Mouse (Mus musculus): Measurements from ENCODE around the gene Ankrd55. TPM values are rescaled to one million over a fixed set of nuclear protein-coding genes. Genes with fewer than 3 reads are reported as not detected.
A peak's percentile ranks its signal among the peaks of the same experiment; 100 is the strongest.

Gene Ankrd55
- polyA plus RNA-seq, 1 experiment = 0.08 TPM

- DNase-seq = no peak
- Histone ChIP-seq H3K36me3 (ENCODE audit: control insufficient read depth, insufficient read depth, low read length) (no peaks in the 10 kb centered on the region), H3K27ac (ENCODE audit: insufficient read depth, low read depth, low read length) (no peak overlapping the region), H3K4me1 (ENCODE audit: control insufficient read depth, insufficient read depth, low read length) (peaks cover 3% of the 10 kb centered on the region; the same call in 1 of the 2 replicates), H3K4me3 (ENCODE audit: insufficient read depth, low read depth, low read length) (no peak overlapping the region), H3K27me3 (replicated peaks; ENCODE audit: control insufficient read depth, insufficient read depth, low read length) (no peaks in the 10 kb centered on the region)
- WGBS = 93% methylated on average over 6 of the region's 6 CpGs
- TF ChIP-seq CTCF (conservative IDR thresholded peaks at IDR 0.05; ENCODE audit: insufficient read depth, insufficient read length, low read depth, low read length) (no peak), POLR2A (IDR thresholded peaks at IDR 0.05; ENCODE audit: low read depth, low read length) (no peak)
Measured at GRCm38 (mm10) chr13:112330257-112330656, 42.0 kb downstream of the Ankrd55 start.

GRCm38 (mm10) chr13:112330919-112331681 is 42.8 kb downstream of the Ankrd55 start:
- TF ChIP-seq CTCF (conservative IDR thresholded peaks at IDR 0.05; ENCODE audit: insufficient read depth, insufficient read length, low read depth, low read length) = no peak
- no peak for TF ChIP-seq POLR2A (IDR thresholded peaks at IDR 0.05; ENCODE audit: low read depth, low read length)
- no peak overlapping the region for H3K27ac ChIP-seq (ENCODE audit: insufficient read depth, low read depth, low read length)
- DNase-seq = peak; percentile 71
- H3K27me3 ChIP-seq (replicated peaks; ENCODE audit: control insufficient read depth, insufficient read depth, low read length) = no peaks in the 10 kb centered on the region
- no peaks in the 10 kb centered on the region for H3K36me3 ChIP-seq (ENCODE audit: control insufficient read depth, insufficient read depth, low read length)
- WGBS = 44% methylated on average over 8 of the region's 8 CpGs
- no peak overlapping the region for H3K4me3 ChIP-seq (ENCODE audit: insufficient read depth, low read depth, low read length)
- peaks cover 6% of the 10 kb centered on the region; the same call in 1 of the 2 replicates for H3K4me1 ChIP-seq (ENCODE audit: control insufficient read depth, insufficient read depth, low read length)

- no peak overlapping the region for H3K27ac ChIP-seq (ENCODE audit: insufficient read depth, low read depth, low read length)
- no peaks in the 10 kb centered on the region for H3K27me3 ChIP-seq (replicated peaks; ENCODE audit: control insufficient read depth, insufficient read depth, low read length)
- TF ChIP-seq POLR2A (IDR thresholded peaks at IDR 0.05; ENCODE audit: low read depth, low read length) = no peak
- TF ChIP-seq CTCF (conservative IDR thresholded peaks at IDR 0.05; ENCODE audit: insufficient read depth, insufficient read length, low read depth, low read length) = no peak
- H3K4me1 ChIP-seq (ENCODE audit: control insufficient read depth, insufficient read depth, low read length) = peaks cover 6% of the 10 kb centered on the region; the same call in 1 of the 2 replicates
- no peaks in the 10 kb centered on the region for H3K36me3 ChIP-seq (ENCODE audit: control insufficient read depth, insufficient read depth, low read length)
- DNase-seq = no peak
- 68% methylated on average over 1 of the region's 1 CpGs for WGBS
- H3K4me3 ChIP-seq (ENCODE audit: insufficient read depth, low read depth, low read length) = no peak overlapping the region
Measured at GRCm38 (mm10) chr13:112331682-112332061, 43.4 kb downstream of the Ankrd55 start.

GRCm38 (mm10) chr13:112335531-112335930 is 47.3 kb downstream of the Ankrd55 start:
- Histone ChIP-seq H3K4me1 (ENCODE audit: control insufficient read depth, insufficient read depth, low read length) (peaks cover 6% of the 10 kb centered on the region; the same call in 1 of the 2 replicates), H3K36me3 (ENCODE audit: control insufficient read depth, insufficient read depth, low read length) (no peaks in the 10 kb centered on the region), H3K27ac (ENCODE audit: insufficient read depth, low read depth, low read length) (no peak overlapping the region), H3K27me3 (replicated peaks; ENCODE audit: control insufficient read depth, insufficient read depth, low read length) (no peaks in the 10 kb centered on the region), H3K4me3 (ENCODE audit: insufficient read depth, low read depth, low read length) (no peak overlapping the region)
- 27% methylated on average over 3 of the region's 3 CpGs for WGBS
- TF ChIP-seq CTCF (conservative IDR thresholded peaks at IDR 0.05; ENCODE audit: insufficient read depth, insufficient read length, low read depth, low read length) (no peak), POLR2A (IDR thresholded peaks at IDR 0.05; ENCODE audit: low read depth, low read length) (no peak)
- peak; percentile 76 for DNase-seq

GRCm38 (mm10) chr13:112337146-112337545 is 48.9 kb downstream of the Ankrd55 start:
- 95% methylated on average over 9 of the region's 9 CpGs for WGBS
- Histone ChIP-seq H3K27me3 (replicated peaks; ENCODE audit: control insufficient read depth, insufficient read depth, low read length) (no peaks in the 10 kb centered on the region), H3K36me3 (ENCODE audit: control insufficient read depth, insufficient read depth, low read length) (no peaks in the 10 kb centered on the region), H3K4me1 (ENCODE audit: control insufficient read depth, insufficient read depth, low read length) (0 out of 2 replicates have a peak, but pooled peaks cover 3% of the 10 kb centered on the region), H3K4me3 (ENCODE audit: insufficient read depth, low read depth, low read length) (no peak overlapping the region), H3K27ac (ENCODE audit: insufficient read depth, low read depth, low read length) (no peak overlapping the region)
- TF ChIP-seq CTCF (conservative IDR thresholded peaks at IDR 0.05; ENCODE audit: insufficient read depth, insufficient read length, low read depth, low read length) (no peak), POLR2A (IDR thresholded peaks at IDR 0.05; ENCODE audit: low read depth, low read length) (no peak)
- DNase-seq = no peak

GRCm38 (mm10) chr13:112340205-112340604 is 52.0 kb downstream of the Ankrd55 start:
- 45% methylated on average over 8 of the region's 8 CpGs for WGBS
- no peaks in the 10 kb centered on the region for H3K27me3 ChIP-seq (replicated peaks; ENCODE audit: control insufficient read depth, insufficient read depth, low read length)
- 0 out of 2 replicates have a peak, but pooled peaks cover 3% of the 10 kb centered on the region for H3K4me1 ChIP-seq (ENCODE audit: control insufficient read depth, insufficient read depth, low read length)
- DNase-seq = peak; percentile 50
- no peaks in the 10 kb centered on the region for H3K36me3 ChIP-seq (ENCODE audit: control insufficient read depth, insufficient read depth, low read length)
- 0 out of 2 replicates have a peak overlapping the region, but pooled peaks have one; percentile 2 for H3K27ac ChIP-seq (ENCODE audit: insufficient read depth, low read depth, low read length)
- H3K4me3 ChIP-seq (ENCODE audit: insufficient read depth, low read depth, low read length) = no peak overlapping the region
- no peak for TF ChIP-seq CTCF (conservative IDR thresholded peaks at IDR 0.05; ENCODE audit: insufficient read depth, insufficient read length, low read depth, low read length)
- no peak for TF ChIP-seq POLR2A (IDR thresholded peaks at IDR 0.05; ENCODE audit: low read depth, low read length)

- peaks cover 1% of the 10 kb centered on the region; the same call in 1 of the 2 replicates for H3K4me1 ChIP-seq (ENCODE audit: control insufficient read depth, insufficient read depth, low read length)
- WGBS = 79% methylated on average over 6 of the region's 6 CpGs
- H3K36me3 ChIP-seq (ENCODE audit: control insufficient read depth, insufficient read depth, low read length) = no peaks in the 10 kb centered on the region
- DNase-seq = no peak
- no peak overlapping the region for H3K27ac ChIP-seq (ENCODE audit: insufficient read depth, low read depth, low read length)
- no peaks in the 10 kb centered on the region for H3K27me3 ChIP-seq (replicated peaks; ENCODE audit: control insufficient read depth, insufficient read depth, low read length)
- no peak overlapping the region for H3K4me3 ChIP-seq (ENCODE audit: insufficient read depth, low read depth, low read length)
- TF ChIP-seq POLR2A (IDR thresholded peaks at IDR 0.05; ENCODE audit: low read depth, low read length) (no peak), CTCF (conservative IDR thresholded peaks at IDR 0.05; ENCODE audit: insufficient read depth, insufficient read length, low read depth, low read length) (no peak)
Measured at GRCm38 (mm10) chr13:112340761-112341160, 52.5 kb downstream of the Ankrd55 start.
